In genomic region chr4:125727626-125728025, GRCm38 (mm10) we compare ENCODE assay signal across 17 mouse cellular contexts.
DNase-seq lines count a peak whose midpoint lies in the region; ATAC-seq and TF ChIP-seq lines count a peak whose summit lies in the region.
"Had no signal": no experiment of that assay in that cellular context is flagged by ENCODE, and none has a peak within 500 bp of the region (broad histone marks: within the 10 kb centered on the region; RNA-seq: fewer than 3 reads in every experiment).

No protein-coding gene starts in this region.

- WGBS in hindbrain, embryonic 16.5 days = 15% methylated on average over 4 of the region's 4 CpGs
- WGBS in neural tube, embryonic 13.5 days = 6% methylated on average over 4 of the region's 4 CpGs

- peak overlapping the region; percentile 39; the same call in 1 of the 2 replicates for H3K9ac ChIP-seq in ES-E14 (ENCODE audit: insufficient read depth, low read depth, low read length, poor library complexity, severe bottlenecking)
- H3K9ac ChIP-seq in hindbrain, embryonic 16.5 days (ENCODE audit: low read depth, low read length) = no peak overlapping the region
- peak overlapping the region; percentile 66 for H3K9ac ChIP-seq in neural tube, embryonic 13.5 days
- H3K9ac ChIP-seq: lung, embryonic 15.5 days had no signal

- peak overlapping the region; percentile 35 to 43; a peak in 3 of 4 replicates for H3K4me3 ChIP-seq in ES-E14 (ENCODE audit: insufficient read depth in 1 of 2, low read depth in 1 of 2, low read length in 2 of 2, poor library complexity in 1 of 2, severe bottlenecking in 1 of 2)
- no peak overlapping the region for H3K4me3 ChIP-seq in hindbrain, embryonic 16.5 days (ENCODE audit: low read length)
- H3K4me3 ChIP-seq in neural tube, embryonic 13.5 days = peak overlapping the region; percentile 26
- H3K4me3 ChIP-seq: layer of hippocampus, adult 2 months; lung, embryonic 15.5 days; megakaryocyte, embryonic 14.5 days had no signal

- H3K9me3 ChIP-seq in ES-E14 (ENCODE audit: control insufficient read depth, insufficient read depth, low read depth, low read length) = no peaks in the 10 kb centered on the region
- H3K9me3 ChIP-seq in hindbrain, embryonic 16.5 days (ENCODE audit: control insufficient read depth, low read length) = no peaks in the 10 kb centered on the region
- no peaks in the 10 kb centered on the region for H3K9me3 ChIP-seq in neural tube, embryonic 13.5 days
- H3K9me3 ChIP-seq: lung, embryonic 15.5 days; megakaryocyte, embryonic 14.5 days had no signal

- no peak overlapping the region for H3K27ac ChIP-seq in ES-E14 (ENCODE audit: insufficient read depth, low read depth, low read length, poor library complexity, severe bottlenecking)
- no peak overlapping the region; the same call in 1 of the 2 replicates for H3K27ac ChIP-seq in hindbrain, embryonic 16.5 days (ENCODE audit: low read depth, low read length)
- peak overlapping the region; percentile 83 for H3K27ac ChIP-seq in neural tube, embryonic 13.5 days (replicated peaks)
- H3K27ac ChIP-seq: layer of hippocampus, adult 2 months; lung, embryonic 15.5 days had no signal

- peak overlapping the region; percentile 24; the same call in 1 of the 2 replicates for H3K4me2 ChIP-seq in hindbrain, embryonic 16.5 days (ENCODE audit: low read length)
- peak overlapping the region; percentile 53 for H3K4me2 ChIP-seq in neural tube, embryonic 13.5 days
- H3K4me2 ChIP-seq: liver, embryonic 11.5 days; lung, embryonic 15.5 days had no signal

- H3K27me3 ChIP-seq in hindbrain, embryonic 16.5 days (replicated peaks; ENCODE audit: control insufficient read depth, insufficient read depth, low read length) = peaks cover 7% of the 10 kb centered on the region
- peaks cover 49% of the 10 kb centered on the region for H3K27me3 ChIP-seq in neural tube, embryonic 13.5 days

- in situ Hi-C loops in ES-E14 (cut with MboI; ENCODE audit: low sequenced_read_pairs in 2 of 2, unreplicated experiment in 2 of 2) = no loop called here

- no peaks in the 10 kb centered on the region for H3K36me3 ChIP-seq in ES-E14 (ENCODE audit: control insufficient read depth, insufficient read depth, low read length, poor library complexity, severe bottlenecking)
- H3K36me3 ChIP-seq in hindbrain, embryonic 16.5 days (ENCODE audit: control insufficient read depth, insufficient read depth, low read length) = no peaks in the 10 kb centered on the region
- no peaks in the 10 kb centered on the region for H3K36me3 ChIP-seq in neural tube, embryonic 13.5 days
- H3K36me3 ChIP-seq: lung, embryonic 15.5 days had no signal

- H3K4me1 ChIP-seq in ES-E14 (ENCODE audit: control insufficient read depth in 2 of 2, insufficient read depth in 2 of 2, low read length in 2 of 2, poor library complexity in 1 of 2) = peaks cover 3 to 39% of the 10 kb centered on the region in 2 experiments
- peaks cover 14% of the 10 kb centered on the region for H3K4me1 ChIP-seq in hindbrain, embryonic 16.5 days (ENCODE audit: control insufficient read depth, insufficient read depth, low read depth, low read length)
- peaks cover 41% of the 10 kb centered on the region for H3K4me1 ChIP-seq in neural tube, embryonic 13.5 days (replicated peaks)
- H3K4me1 ChIP-seq: lung, embryonic 15.5 days; megakaryocyte, embryonic 14.5 days had no signal

- DNase-seq in heart, adult 11 months = peak; percentile 51
- no peak for DNase-seq in heart, adult 9 months (ENCODE audit: low spot score in 2 of 2)
- no peak for DNase-seq in ES-E14 (ENCODE audit: low read depth, low spot score)
- DNase-seq in cerebellum, postnatal 36 days = no peak
- no peak for DNase-seq in spleen, adult 18-20 months
- no peak for DNase-seq in right cerebral cortex, postnatal 25 days
- DNase-seq: adrenal gland, postnatal 10 days; cerebellum, adult 9-10 months; heart, postnatal 14 days; kidney, adult 11 months; thymus, adult 2 months had no signal

- no peak for ATAC-seq in hindbrain, embryonic 16.5 days
- ATAC-seq in neural tube, embryonic 13.5 days (ENCODE audit: low read depth) = no peak

TF ChIP-seq in ES-E14, 5 proteins besides CTCF, POLR2A, EP300 and RAD21:
- TF ChIP-seq ZC3H11A (IDR thresholded peaks at IDR 0.05; ENCODE audit: borderline replicate concordance, low read depth, low read length) (no peak), CHD2 (IDR thresholded peaks at IDR 0.05; ENCODE audit: low read depth, low read length) (no peak), MAFK (IDR thresholded peaks at IDR 0.05; ENCODE audit: insufficient read depth, low read depth, low read length) (no peak), ZNF384 (IDR thresholded peaks at IDR 0.05; ENCODE audit: low read depth, low read length) (no peak), HCFC1 (IDR thresholded peaks at IDR 0.05; ENCODE audit: borderline replicate concordance, insufficient read depth, low read length) (no peak)
